Mouse (Mus musculus) heart, postnatal 14 days (tissue): ENCODE results near the gene Ncbp1. TPM values are rescaled to one million over a fixed set of nuclear protein-coding genes. Genes with fewer than 3 reads are reported as not detected.
"Not testable (repeated sequence)": the region's sequence is repeated elsewhere in the genome, so short reads cannot be mapped to it uniquely, and the experiment has no call there.

Source experiments
- DNase-seq, 2 experiments: peaks; one replicate each; pipeline ENCODE4 v3.0.0; 2021 to 2022
- intact Hi-C: fragments of 180-260 bp; cut with DNase I; formaldehyde crosslinking; loops from one replicate; pipeline ENCODE4 v1.15.1; 2025
- total RNA-seq, 2 experiments: library from RNA; stranded (reverse); gene quantifications; 2 replicates each; pipeline ENCODE4 v1.2.3; 2021

Gene Ncbp1
- total RNA-seq, 2 experiments from 2014 or later: 21.4 to 24.3 TPM

DNA sequence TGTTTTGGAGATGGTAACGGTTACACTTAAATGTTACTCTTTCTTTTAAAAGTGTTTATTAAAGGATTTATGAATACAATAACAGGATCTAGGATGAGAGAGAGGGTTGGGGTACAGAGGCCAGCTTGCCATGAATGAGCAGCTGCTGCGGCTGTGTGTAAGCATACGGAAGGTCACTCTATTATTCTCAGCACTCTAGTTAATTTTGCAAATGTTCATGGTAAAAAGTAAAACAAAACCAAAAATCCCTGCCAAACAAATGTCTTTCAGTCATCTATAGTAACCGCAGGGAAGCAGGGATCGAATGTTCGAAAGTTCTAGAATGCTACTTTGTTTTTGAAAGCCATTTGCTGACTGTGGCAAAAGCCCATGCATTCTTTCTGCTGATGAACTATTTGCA, 15.1 kb upstream of the Ncbp1 start:
- intact Hi-C loops: loop anchor here (10.0 kb wide), 1 partner anchor 149 kb away; no protein-coding TSS in a partner anchor
- no peak for DNase-seq

- peak; percentile 73 to 83 for DNase-seq
- intact Hi-C loops: loop anchor here (1.0 to 10.0 kb wide), 3 partner anchors 89 to 186 kb away; partner anchors contain the start of gene Tmod1
Measured at GRCm38 (mm10) chr4:46126541-46126940, 11.9 kb upstream of the Ncbp1 start.

DNA sequence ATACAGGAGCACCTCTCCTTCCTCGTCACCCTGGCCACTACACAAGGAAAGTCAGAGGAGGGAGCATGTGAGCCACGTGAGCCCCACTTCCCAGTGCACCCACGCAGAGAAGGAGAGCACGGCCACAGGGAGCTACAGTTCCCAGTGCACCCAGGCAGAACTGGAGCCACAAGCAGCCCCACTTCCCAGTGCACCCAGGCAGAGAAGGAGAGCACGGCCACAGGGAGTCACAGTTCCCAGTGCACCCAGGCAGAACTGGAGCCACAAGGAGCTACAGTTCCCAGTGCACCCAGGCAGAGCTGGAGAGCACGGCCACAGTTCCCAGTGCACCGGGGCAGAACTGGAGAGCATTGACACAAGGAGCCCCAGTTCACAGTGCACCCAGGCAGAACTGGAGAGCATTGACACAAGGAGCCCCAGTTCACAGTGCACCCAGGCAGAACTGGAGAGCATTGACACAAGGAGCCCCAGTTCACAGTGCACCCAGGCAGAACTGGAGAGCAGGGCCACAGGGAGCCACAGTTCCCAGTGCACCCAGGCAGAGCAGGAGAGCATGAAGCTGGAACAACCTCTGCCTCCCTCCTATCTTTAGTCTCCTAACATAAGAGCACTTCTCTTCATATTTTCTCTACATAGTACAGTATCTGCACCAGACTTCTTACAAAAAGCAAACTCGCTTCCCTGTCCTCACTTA, 9.0 kb upstream of the Ncbp1 start:
- intact Hi-C loops: loop anchor here (5.0 to 10.0 kb wide), 2 partner anchors 92 to 155 kb away; partner anchors contain the start of gene Tmod1
- DNase-seq: no peak

GRCm38 (mm10) chr4:46130221-46130620, 8.2 kb upstream of the Ncbp1 start:
- intact Hi-C loops: no loop called here
- DNase-seq: peak; percentile 26 to 57

DNA sequence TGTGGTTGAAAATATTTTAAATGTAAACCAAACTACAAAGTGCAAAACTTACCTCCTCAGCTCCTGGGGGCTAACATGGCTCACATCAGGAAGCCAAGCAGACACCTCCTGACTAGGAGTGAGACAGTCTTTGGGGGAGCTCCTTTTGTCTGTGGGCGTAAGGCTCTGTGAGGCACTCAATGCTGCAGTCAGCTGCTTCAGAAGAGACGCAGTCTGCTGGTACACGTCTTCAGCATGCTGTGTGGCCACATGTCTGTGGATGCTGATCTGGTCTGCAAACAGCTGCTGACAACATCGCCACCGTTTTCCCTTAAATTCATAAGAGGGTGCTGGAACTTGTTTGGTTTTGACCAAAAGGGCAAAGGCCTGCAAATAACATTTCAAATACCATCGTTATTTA, 6.6 kb upstream of the Ncbp1 start:
- intact Hi-C loops: no loop called here
- DNase-seq: no peak

DNA sequence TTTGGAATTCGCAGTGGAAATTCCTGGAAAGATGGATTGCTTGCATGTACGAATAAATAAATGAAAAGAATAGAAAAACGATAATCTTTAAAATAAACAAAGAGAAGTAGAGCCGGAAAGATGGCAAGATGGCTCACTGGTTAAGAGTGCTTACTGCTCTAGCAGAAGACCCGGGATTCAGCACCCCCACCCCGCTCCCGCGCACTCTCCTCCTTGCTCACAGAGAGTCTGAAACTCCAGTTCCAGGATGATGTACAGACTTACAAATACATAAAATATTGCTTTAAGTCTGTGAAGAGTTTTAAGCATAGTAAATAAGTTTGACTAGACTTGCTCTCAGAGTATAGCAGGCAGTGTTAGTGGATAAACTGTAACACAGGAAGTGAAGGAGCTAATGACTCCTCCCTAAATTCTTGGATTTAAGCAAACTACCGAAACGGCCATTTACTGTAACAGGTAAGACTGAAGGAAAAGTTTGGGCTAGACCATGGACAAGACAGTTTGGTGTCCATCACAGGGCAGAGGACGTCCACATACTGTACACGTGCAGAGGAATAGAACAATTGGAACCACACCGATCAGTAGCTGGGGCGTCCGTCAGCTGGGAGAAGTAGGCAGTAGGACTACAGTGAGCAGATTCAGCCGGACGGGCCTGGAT, 655 bp upstream of the Ncbp1 start:
- intact Hi-C loops: no loop called here
- DNase-seq: no peak

- DNase-seq: peak; percentile 9 to 13
- intact Hi-C loops: no loop called here
Measured at GRCm38 (mm10) chr4:46144323-46144722, 5.9 kb downstream of the Ncbp1 start.

DNA sequence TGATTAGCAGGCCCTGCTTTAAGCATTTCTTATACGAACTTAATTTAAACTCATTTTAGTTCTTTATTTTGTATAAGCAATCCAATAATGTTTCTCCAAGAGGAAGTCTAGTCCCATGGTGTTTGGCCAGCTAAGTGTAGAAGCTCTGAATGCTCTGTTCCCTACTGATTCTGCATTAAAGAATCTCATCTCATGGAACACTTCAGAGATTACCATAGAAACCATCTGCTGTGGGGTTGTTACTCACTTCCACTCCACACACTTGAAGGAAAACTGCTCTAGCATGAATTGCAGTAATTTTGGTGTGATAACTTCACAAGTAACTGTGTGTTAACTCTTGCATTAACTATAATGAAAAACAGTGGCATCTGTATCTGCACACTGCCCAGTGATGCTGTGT, 8.5 kb downstream of the Ncbp1 start:
- DNase-seq: no peak
- intact Hi-C loops: no loop called here

DNA sequence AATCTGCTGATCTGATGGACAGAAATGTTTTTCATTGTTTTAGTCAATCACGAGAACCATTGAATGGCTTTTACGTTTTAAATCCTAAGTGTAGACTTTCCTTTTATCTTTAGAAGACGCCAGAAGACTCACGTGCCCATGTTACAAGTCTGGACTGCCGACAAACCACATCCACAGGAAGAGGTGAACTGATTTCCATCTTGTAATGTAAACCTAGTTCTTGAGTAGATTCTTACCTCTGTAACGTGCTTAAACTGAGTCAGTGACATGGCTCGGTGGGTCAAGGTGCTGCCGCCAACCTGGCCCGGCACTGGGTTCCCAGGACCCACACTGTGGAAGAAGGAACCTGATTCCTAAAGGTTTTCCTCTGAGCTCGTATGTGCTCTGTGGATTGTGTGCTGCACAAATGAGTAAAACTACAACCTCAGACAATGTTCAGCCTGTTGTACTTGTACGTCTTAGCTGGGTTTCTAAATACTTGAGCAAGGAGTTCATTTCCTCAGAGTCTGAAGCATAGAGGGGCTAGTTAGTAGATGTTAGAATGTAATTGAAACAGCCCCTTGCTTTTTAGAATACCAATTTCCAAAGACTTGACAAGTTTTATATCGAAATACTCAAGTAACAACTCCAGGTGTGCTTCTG, 13.6 kb downstream of the Ncbp1 start:
- DNase-seq: no peak
- intact Hi-C loops: no loop called here

DNA sequence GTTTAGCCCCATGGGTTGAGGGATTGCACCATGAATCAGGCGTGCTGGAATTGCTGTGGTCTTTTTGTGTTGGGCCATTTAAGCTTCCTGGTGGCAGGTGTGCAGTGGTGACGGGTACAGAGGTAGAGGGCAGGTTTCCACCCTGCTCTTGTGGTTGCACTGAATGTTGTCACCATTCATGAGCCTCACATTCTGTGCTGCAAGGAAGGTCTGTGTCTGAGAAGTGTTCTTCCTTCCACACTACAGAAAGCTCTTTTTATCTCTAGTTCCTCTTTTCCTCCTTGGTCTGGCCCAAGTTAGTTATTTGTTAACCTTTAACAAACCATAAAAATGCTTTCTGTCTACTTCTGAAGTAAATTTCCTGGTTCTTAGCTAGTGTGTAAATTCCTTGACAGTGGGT, 25.6 kb downstream of the Ncbp1 start:
- no peak for DNase-seq
- intact Hi-C loops: no loop called here

GRCm38 (mm10) chr4:46165831-46166230, 27.4 kb downstream of the Ncbp1 start:
- intact Hi-C loops: no loop called here
- no peak for DNase-seq

DNA sequence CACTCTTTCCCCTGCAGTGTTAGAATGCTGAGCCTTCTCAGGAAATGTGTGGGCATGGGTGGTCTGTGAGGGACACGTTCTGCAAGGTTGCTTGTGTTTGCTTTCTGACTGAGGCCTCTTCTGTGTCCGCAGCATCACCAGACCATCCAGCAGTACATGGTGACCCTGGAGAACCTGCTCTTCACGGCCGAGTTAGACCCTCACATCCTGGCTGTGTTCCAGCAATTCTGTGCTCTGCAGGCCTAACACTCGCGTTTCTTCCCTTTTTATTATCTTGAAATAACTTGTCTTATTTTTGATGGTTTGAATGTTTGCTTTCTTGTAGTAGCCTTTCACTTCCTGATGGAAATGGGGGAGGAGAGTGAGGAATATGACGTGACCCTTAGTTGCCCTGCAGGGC, 33.3 kb downstream of the Ncbp1 start:
- intact Hi-C loops: no loop called here
- DNase-seq: no peak

- no peak for DNase-seq
- intact Hi-C loops: no loop called here
Measured at GRCm38 (mm10) chr4:46176313-46176712, 37.9 kb downstream of the Ncbp1 start.

- DNase-seq: peak in 1 of 2 experiments; percentile 17
- intact Hi-C loops: no loop called here
Measured at GRCm38 (mm10) chr4:46177018-46177417, 38.6 kb downstream of the Ncbp1 start.

GRCm38 (mm10) chr4:46177496-46177895, 39.1 kb downstream of the Ncbp1 start:
- intact Hi-C loops: no loop called here
- no peak for DNase-seq

DNA sequence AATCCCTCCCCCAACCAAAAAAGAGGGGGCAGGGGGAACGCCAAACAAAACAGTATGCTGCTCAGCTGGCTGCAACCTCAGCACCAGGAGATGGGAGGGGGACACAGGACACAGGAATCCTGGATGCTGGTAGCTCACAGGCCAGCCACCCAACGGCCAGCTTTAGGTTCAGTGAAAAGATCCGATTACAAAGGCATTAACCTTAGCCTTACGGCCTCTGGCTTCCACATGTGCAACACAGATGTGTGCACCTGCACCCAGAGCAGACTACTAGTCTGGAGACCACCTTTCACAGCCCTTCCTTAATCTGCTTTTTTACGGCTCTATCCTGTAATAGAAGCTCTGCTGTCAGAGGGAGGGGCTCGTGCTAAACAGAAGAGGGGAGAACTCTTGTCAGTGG, 42.8 kb downstream of the Ncbp1 start:
- intact Hi-C loops: no loop called here
- DNase-seq: no peak

- intact Hi-C loops: no loop called here
- no peak for DNase-seq
Measured at GRCm38 (mm10) chr4:46182181-46182580, 43.8 kb downstream of the Ncbp1 start.

DNA sequence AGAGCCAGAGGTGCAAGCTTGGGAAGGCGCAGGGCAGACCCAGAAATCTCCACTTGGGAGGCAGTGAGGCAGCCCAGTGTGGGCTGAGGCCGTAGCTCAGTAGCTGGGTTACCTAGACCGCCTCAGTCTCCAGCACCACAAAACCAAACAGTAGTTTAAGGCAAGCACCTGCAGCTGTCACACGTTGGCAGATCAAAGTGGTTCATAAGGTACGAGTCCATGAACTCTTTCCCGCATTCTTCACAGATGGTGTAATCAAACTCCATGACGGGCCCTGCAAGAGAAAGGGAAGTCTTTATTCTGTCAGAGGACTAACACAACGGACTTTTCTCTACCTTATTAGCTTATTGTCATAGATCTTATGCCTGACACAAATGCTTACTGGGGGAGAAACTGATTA, 47.0 kb downstream of the Ncbp1 start:
- intact Hi-C loops: no loop called here
- DNase-seq: no peak

DNA sequence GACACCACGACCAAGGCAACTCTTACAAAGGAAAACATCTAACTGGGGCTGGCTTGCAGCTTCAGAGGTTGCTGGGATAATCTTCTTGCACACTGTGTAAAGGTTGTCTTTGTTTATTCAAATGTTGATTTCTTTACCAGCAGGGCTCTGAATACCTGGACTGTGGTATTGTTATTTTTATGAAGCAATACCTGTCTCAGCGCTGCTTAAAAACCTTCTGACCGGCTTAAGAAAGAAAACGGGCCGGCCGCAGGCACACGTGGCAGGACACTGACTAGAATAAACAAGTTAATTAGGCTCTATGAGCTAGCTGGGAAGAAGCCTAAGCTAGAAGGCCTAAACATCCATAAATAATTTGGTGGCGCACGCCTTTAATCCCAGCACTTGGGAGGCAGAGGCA, 47.5 kb downstream of the Ncbp1 start:
- DNase-seq: no peak
- intact Hi-C loops: no loop called here

DNA sequence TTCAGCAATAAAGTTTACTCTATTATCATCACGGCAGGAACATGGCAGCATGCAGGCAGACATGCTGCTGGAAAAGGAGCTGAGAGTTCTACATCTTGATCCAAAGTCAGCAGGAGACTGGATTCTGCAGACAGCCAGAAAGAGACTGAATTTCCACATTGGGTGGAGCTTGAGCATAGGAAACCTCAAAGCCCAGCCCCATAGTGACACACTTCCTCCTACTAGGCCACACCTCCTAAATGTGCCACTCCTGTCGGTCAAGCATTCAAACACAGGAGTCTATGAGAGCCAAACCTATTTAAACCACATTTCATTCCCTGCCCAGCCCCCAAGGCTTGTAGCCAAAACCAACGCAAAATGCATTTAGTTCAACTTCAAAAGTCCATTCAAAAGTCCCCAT, 48.1 kb downstream of the Ncbp1 start:
- intact Hi-C loops: no loop called here
- DNase-seq: no peak

DNA sequence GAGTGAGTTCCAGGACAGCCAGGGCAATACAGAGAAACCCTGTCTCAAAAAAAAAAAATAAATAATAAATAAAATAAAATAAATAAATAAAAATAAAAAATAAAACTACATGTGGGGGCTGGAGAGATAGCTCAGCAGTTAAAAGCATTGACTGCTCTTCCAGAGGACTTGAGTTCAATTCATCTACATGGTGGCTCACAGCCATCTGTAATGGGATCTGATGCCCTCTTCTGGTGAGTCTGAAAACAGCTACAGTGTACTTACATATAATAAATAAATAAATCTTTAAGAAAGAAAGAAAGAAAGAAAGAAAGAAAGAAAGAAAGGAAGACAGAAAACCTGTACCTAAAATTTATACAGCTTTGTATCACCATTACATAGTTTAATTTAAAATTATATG, 53.6 kb downstream of the Ncbp1 start:
- intact Hi-C loops: not testable (repeated sequence)

More for the DNA sequence above, 53.6 kb downstream of the Ncbp1 start:
- DNase-seq: peak in 1 of 2 experiments; percentile 16
